Mouse (Mus musculus): Measurements from ENCODE around the gene Sptb. TPM values are rescaled to one million over a fixed set of nuclear protein-coding genes. Genes with fewer than 3 reads are reported as not detected.

The Sptb gene
- total RNA-seq, 2 experiments from 2014 or later: 669 to 1,485 TPM

GRCm38 (mm10) chr12:76676477-76676876 is 33.9 kb downstream of the Sptb start:
- ATAC-seq (replicated peaks; ENCODE audit: low FRiP score, poor library complexity, severe bottlenecking): no peak

- ATAC-seq (replicated peaks; ENCODE audit: low FRiP score, poor library complexity, severe bottlenecking): no peak
These were observed 35.0 kb downstream of the Sptb start for GRCm38 (mm10) chr12:76675364-76675763.

- ATAC-seq (replicated peaks; ENCODE audit: low FRiP score, poor library complexity, severe bottlenecking): peak; percentile 73
These were observed 36.5 kb downstream of the Sptb start for GRCm38 (mm10) chr12:76673794-76674222.

GRCm38 (mm10) chr12:76672008-76672407 is 38.3 kb downstream of the Sptb start:
- 0 out of 2 replicates have a peak, but pooled peaks have one; percentile 13 for ATAC-seq (replicated peaks; ENCODE audit: low FRiP score, poor library complexity, severe bottlenecking)

GRCm38 (mm10) chr12:76670533-76671086 is 39.7 kb downstream of the Sptb start:
- ATAC-seq (replicated peaks; ENCODE audit: low FRiP score, poor library complexity, severe bottlenecking): peak; percentile 75

- no peak for ATAC-seq (replicated peaks; ENCODE audit: low FRiP score, poor library complexity, severe bottlenecking)
These were observed 40.3 kb downstream of the Sptb start for GRCm38 (mm10) chr12:76669956-76670530.

GRCm38 (mm10) chr12:76668654-76669419 is 41.5 kb downstream of the Sptb start:
- ATAC-seq (replicated peaks; ENCODE audit: low FRiP score, poor library complexity, severe bottlenecking): no peak

- 0 out of 2 replicates have a peak, but pooled peaks have one; percentile 4 for ATAC-seq (replicated peaks; ENCODE audit: low FRiP score, poor library complexity, severe bottlenecking)
These were observed 58.5 kb downstream of the Sptb start for GRCm38 (mm10) chr12:76651788-76652345.

- ATAC-seq (replicated peaks; ENCODE audit: low FRiP score, poor library complexity, severe bottlenecking): peak; percentile 66
These were observed 60.3 kb downstream of the Sptb start for GRCm38 (mm10) chr12:76649708-76650687.

- ATAC-seq (replicated peaks; ENCODE audit: low FRiP score, poor library complexity, severe bottlenecking): no peak; the same call in 1 of the 2 replicates
These were observed 64.9 kb downstream of the Sptb start for GRCm38 (mm10) chr12:76645222-76646110.

- no peak for ATAC-seq (replicated peaks; ENCODE audit: low FRiP score, poor library complexity, severe bottlenecking)
These were observed 66.7 kb downstream of the Sptb start for GRCm38 (mm10) chr12:76643679-76644078.

GRCm38 (mm10) chr12:76642616-76643015 is 67.7 kb downstream of the Sptb start:
- no peak for ATAC-seq (replicated peaks; ENCODE audit: low FRiP score, poor library complexity, severe bottlenecking)

GRCm38 (mm10) chr12:76640620-76641019 is 69.7 kb downstream of the Sptb start:
- ATAC-seq (replicated peaks; ENCODE audit: low FRiP score, poor library complexity, severe bottlenecking): no peak

GRCm38 (mm10) chr12:76634899-76635693 is 75.3 kb downstream of the Sptb start:
- no peak for ATAC-seq (replicated peaks; ENCODE audit: low FRiP score, poor library complexity, severe bottlenecking)

- ATAC-seq (replicated peaks; ENCODE audit: low FRiP score, poor library complexity, severe bottlenecking): no peak
These were observed 87.0 kb downstream of the Sptb start for GRCm38 (mm10) chr12:76623374-76623773.

GRCm38 (mm10) chr12:76619847-76620246 is 90.5 kb downstream of the Sptb start:
- ATAC-seq (replicated peaks; ENCODE audit: low FRiP score, poor library complexity, severe bottlenecking): peak; percentile 30; the same call in 1 of the 2 replicates

GRCm38 (mm10) chr12:76618175-76618574 is 92.2 kb downstream of the Sptb start:
- ATAC-seq (replicated peaks; ENCODE audit: low FRiP score, poor library complexity, severe bottlenecking): no peak

GRCm38 (mm10) chr12:76615580-76615937 is 94.8 kb downstream of the Sptb start:
- no peak for ATAC-seq (replicated peaks; ENCODE audit: low FRiP score, poor library complexity, severe bottlenecking)
